7 mouse cellular contexts compared by ENCODE assay signal in genomic region chr14:79390265-79390926, GRCm38 (mm10). TPM values are rescaled to one million over a fixed set of nuclear protein-coding genes. Genes with fewer than 3 reads are reported as not detected.
DNase-seq lines count a peak whose midpoint lies in the region; ATAC-seq lines count a peak whose summit lies in the region.

Gene Naa16 (minus strand): TSS chr14:79390778.

- H3K4me2 ChIP-seq in intestine, embryonic 15.5 days (replicated peaks) = peak within 1 kb of the TSS; percentile 82

- WGBS in intestine, embryonic 15.5 days = under 1% methylated on average over 70 of the region's 71 CpGs
- WGBS in midbrain, embryonic 10.5 days = under 1% methylated on average over 71 of the region's 71 CpGs

- H3K9me3 ChIP-seq in intestine, embryonic 15.5 days = no peaks in the 10 kb centered on the region
- H3K9me3 ChIP-seq in midbrain, embryonic 10.5 days (replicated peaks) = no peaks in the 10 kb centered on the region

- H3K36me3 ChIP-seq in intestine, embryonic 15.5 days = no peaks in the 10 kb centered on the region
- H3K36me3 ChIP-seq in midbrain, embryonic 10.5 days = peaks cover 28% of the 10 kb centered on the region

- no peaks in the 10 kb centered on the region for H3K27me3 ChIP-seq in intestine, embryonic 15.5 days (replicated peaks)
- no peaks in the 10 kb centered on the region for H3K27me3 ChIP-seq in midbrain, embryonic 10.5 days (ENCODE audit: low read depth, poor library complexity, severe bottlenecking)

- peak within 1 kb of the TSS; percentile 97 for H3K9ac ChIP-seq in intestine, embryonic 15.5 days

- H3K27ac ChIP-seq in intestine, embryonic 15.5 days = peak within 1 kb of the TSS; percentile 100
- peak within 1 kb of the TSS; percentile 97 for H3K27ac ChIP-seq in midbrain, embryonic 10.5 days (replicated peaks)

- ATAC-seq in intestine, embryonic 15.5 days = peak; percentile 95

- no peaks in the 10 kb centered on the region for H3K4me1 ChIP-seq in intestine, embryonic 15.5 days (replicated peaks)
- peaks cover 18% of the 10 kb centered on the region for H3K4me1 ChIP-seq in midbrain, embryonic 10.5 days

- intact Hi-C loops in left cerebral cortex, postnatal 25 days (cut with DNase I) = loop anchor here (5.0 to 10.0 kb wide), 2 partner anchors 37 to 194 kb away; partner anchors contain the start of genes Kbtbd7 and Sugt1

- DNase-seq in adrenal gland, adult (ENCODE audit: inconsistent age in 2 of 2, low spot score in 1 of 2) = peak; percentile 96 to 98
- peak; percentile 96 for DNase-seq in embryo, embryonic 10.5 days (ENCODE audit: low spot score)
- peak; percentile 95 for DNase-seq in gastrocnemius, postnatal 25 days
- DNase-seq in left cerebral cortex, postnatal 25 days (ENCODE audit: low spot score in 2 of 2) = peak; percentile 93 to 96
- peak; percentile 97 for DNase-seq in midbrain, embryonic 10.5 days (ENCODE audit: low spot score)
- DNase-seq in right cerebral cortex, postnatal 4 days = peak; percentile 98

- peak within 1 kb of the TSS; percentile 93 for H3K4me3 ChIP-seq in intestine, embryonic 15.5 days (replicated peaks)
- H3K4me3 ChIP-seq in midbrain, embryonic 10.5 days = peak within 1 kb of the TSS; percentile 68

RNA-seq across cellular contexts. Expression of gene Naa16, which starts in this region (rescaled TPM):
- total RNA-seq in gastrocnemius, postnatal 25 days (2021) = 10 to 100 TPM; 16.3 to 19.3 TPM
- 38.7 and 38.9 TPM in 2 replicates for polyA plus RNA-seq in intestine, embryonic 15.5 days (2015; fragmentation: Nextera tagmentation; extraction: Ambion mirVana)
- 10 to 100 TPM in 1 of 2 experiments, 1 to 10 TPM in 1; 9.1 to 13.7 TPM for total RNA-seq in left cerebral cortex, postnatal 25 days (2021)
- 40.4 and 47.4 TPM in 2 replicates for polyA plus RNA-seq in midbrain, embryonic 10.5 days (2016; fragmentation: Nextera tagmentation; extraction: Ambion mirVana)

Comparison
In these comparisons a context has a peak if more than half of its experiments do, and no peak if none do; other contexts are left out.
1. Peak in every context shown above with its lines: DNase-seq, ATAC-seq, H3K4me3 ChIP-seq and H3K27ac ChIP-seq.